Mouse (Mus musculus): ENCODE data around the gene Chuk. TPM values are rescaled to one million over a fixed set of nuclear protein-coding genes. Genes with fewer than 3 reads are reported as not detected.

The Chuk gene
- polyA plus RNA-seq, 1 experiment from 2014 or later = 19.2 TPM

GRCm38 (mm10) chr19:44033396-44033795, 73.9 kb downstream of the Chuk start:
- no peaks in the 10 kb centered on the region for H3K9me3 ChIP-seq (replicated peaks; ENCODE audit: control insufficient read depth, low read length)
- no peak overlapping the region for H3K27ac ChIP-seq (ENCODE audit: low read length)
- no peak overlapping the region for H3K4me2 ChIP-seq (ENCODE audit: low read depth, low read length)
- 73% methylated on average over 5 of the region's 5 CpGs for WGBS (ENCODE audit: insufficient replicate concordance)
- H3K4me1 ChIP-seq (ENCODE audit: control insufficient read depth, low read depth, low read length) = no peaks in the 10 kb centered on the region
- peaks cover 5% of the 10 kb centered on the region for H3K36me3 ChIP-seq (ENCODE audit: control insufficient read depth, insufficient read depth)
- H3K4me3 ChIP-seq (ENCODE audit: low read depth, low read length) = no peak overlapping the region
- no peak for ATAC-seq (ENCODE audit: low read depth)
- no peak overlapping the region for H3K9ac ChIP-seq (ENCODE audit: low read depth, low read length)
- no peaks in the 10 kb centered on the region for H3K27me3 ChIP-seq (ENCODE audit: control insufficient read depth, insufficient read depth, low read depth, low read length)

- H3K4me1 ChIP-seq (ENCODE audit: control insufficient read depth, low read depth, low read length) = no peaks in the 10 kb centered on the region
- H3K4me3 ChIP-seq (ENCODE audit: low read depth, low read length) = no peak overlapping the region
- no peak overlapping the region for H3K27ac ChIP-seq (ENCODE audit: low read length)
- H3K9ac ChIP-seq (ENCODE audit: low read depth, low read length) = no peak overlapping the region
- H3K9me3 ChIP-seq (replicated peaks; ENCODE audit: control insufficient read depth, low read length) = no peaks in the 10 kb centered on the region
- ATAC-seq (ENCODE audit: low read depth) = no peak
- no peaks in the 10 kb centered on the region for H3K27me3 ChIP-seq (ENCODE audit: control insufficient read depth, insufficient read depth, low read depth, low read length)
- 70% methylated on average over 11 of the region's 11 CpGs for WGBS (ENCODE audit: insufficient replicate concordance)
- H3K4me2 ChIP-seq (ENCODE audit: low read depth, low read length) = no peak overlapping the region
- H3K36me3 ChIP-seq (ENCODE audit: control insufficient read depth, insufficient read depth) = peaks cover 3% of the 10 kb centered on the region
Observed at GRCm38 (mm10) chr19:44032046-44032744, 75.1 kb downstream of the Chuk start.

- no peak overlapping the region for H3K27ac ChIP-seq (ENCODE audit: low read length)
- no peak for ATAC-seq (ENCODE audit: low read depth)
- WGBS (ENCODE audit: insufficient replicate concordance) = 63% methylated on average over 5 of the region's 5 CpGs
Observed at GRCm38 (mm10) chr19:44030024-44030423, 77.3 kb downstream of the Chuk start.

GRCm38 (mm10) chr19:44028972-44029371, 78.3 kb downstream of the Chuk start, which contains the start of gene Cyp2c23:
Gene Cyp2c23, minus strand, starts transcription at chr19:44029208.
- Histone ChIP-seq H3K4me1 (ENCODE audit: control insufficient read depth, low read depth, low read length) (no peaks in the 10 kb centered on the region), H3K36me3 (ENCODE audit: control insufficient read depth, insufficient read depth) (no peaks in the 10 kb centered on the region), H3K27me3 (ENCODE audit: control insufficient read depth, insufficient read depth, low read depth, low read length) (no peaks in the 10 kb centered on the region), H3K4me2 (ENCODE audit: low read depth, low read length) (0 out of 2 replicates have a peak within 1 kb of the TSS, but pooled peaks have one; percentile 17), H3K9ac (ENCODE audit: low read depth, low read length) (no peak within 1 kb of the TSS), H3K4me3 (ENCODE audit: low read depth, low read length) (no peak within 1 kb of the TSS), H3K27ac (ENCODE audit: low read length) (0 out of 2 replicates have a peak within 1 kb of the TSS, but pooled peaks have one; percentile 24), H3K9me3 (replicated peaks; ENCODE audit: control insufficient read depth, low read length) (no peaks in the 10 kb centered on the region)
- WGBS (ENCODE audit: insufficient replicate concordance) = 60% methylated on average over 8 of the region's 8 CpGs
- no peak for ATAC-seq (ENCODE audit: low read depth)

More at GRCm38 (mm10) chr19:44030024-44030423, 77.3 kb downstream of the Chuk start:
- Histone ChIP-seq H3K4me2 (ENCODE audit: low read depth, low read length) (no peak overlapping the region), H3K9me3 (replicated peaks; ENCODE audit: control insufficient read depth, low read length) (no peaks in the 10 kb centered on the region), H3K36me3 (ENCODE audit: control insufficient read depth, insufficient read depth) (no peaks in the 10 kb centered on the region), H3K4me1 (ENCODE audit: control insufficient read depth, low read depth, low read length) (no peaks in the 10 kb centered on the region), H3K9ac (ENCODE audit: low read depth, low read length) (no peak overlapping the region), H3K27me3 (ENCODE audit: control insufficient read depth, insufficient read depth, low read depth, low read length) (no peaks in the 10 kb centered on the region), H3K4me3 (ENCODE audit: low read depth, low read length) (no peak overlapping the region)

- Histone ChIP-seq H3K9me3 (replicated peaks; ENCODE audit: control insufficient read depth, low read length) (no peaks in the 10 kb centered on the region), H3K36me3 (ENCODE audit: control insufficient read depth, insufficient read depth) (no peaks in the 10 kb centered on the region), H3K4me1 (ENCODE audit: control insufficient read depth, low read depth, low read length) (no peaks in the 10 kb centered on the region), H3K27ac (ENCODE audit: low read length) (no peak overlapping the region), H3K4me3 (ENCODE audit: low read depth, low read length) (no peak overlapping the region), H3K9ac (ENCODE audit: low read depth, low read length) (no peak overlapping the region), H3K4me2 (ENCODE audit: low read depth, low read length) (no peak overlapping the region), H3K27me3 (ENCODE audit: control insufficient read depth, insufficient read depth, low read depth, low read length) (no peaks in the 10 kb centered on the region)
- ATAC-seq (ENCODE audit: low read depth) = no peak
- WGBS (ENCODE audit: insufficient replicate concordance) = 57% methylated on average over 8 of the region's 8 CpGs
Observed at GRCm38 (mm10) chr19:44026956-44027530, 80.2 kb downstream of the Chuk start.

- H3K9me3 ChIP-seq (replicated peaks; ENCODE audit: control insufficient read depth, low read length) = no peaks in the 10 kb centered on the region
- no peak overlapping the region for H3K27ac ChIP-seq (ENCODE audit: low read length)
- H3K4me2 ChIP-seq (ENCODE audit: low read depth, low read length) = no peak overlapping the region
- no peak overlapping the region for H3K4me3 ChIP-seq (ENCODE audit: low read depth, low read length)
- no peaks in the 10 kb centered on the region for H3K4me1 ChIP-seq (ENCODE audit: control insufficient read depth, low read depth, low read length)
- no peak overlapping the region for H3K9ac ChIP-seq (ENCODE audit: low read depth, low read length)
- H3K36me3 ChIP-seq (ENCODE audit: control insufficient read depth, insufficient read depth) = no peaks in the 10 kb centered on the region
- no peak for ATAC-seq (ENCODE audit: low read depth)
- no peaks in the 10 kb centered on the region for H3K27me3 ChIP-seq (ENCODE audit: control insufficient read depth, insufficient read depth, low read depth, low read length)
- WGBS (ENCODE audit: insufficient replicate concordance) = 63% methylated on average over 13 of the region's 13 CpGs
Observed at GRCm38 (mm10) chr19:44024921-44025585, 82.2 kb downstream of the Chuk start.

Other genes with a start within 250 kb of the Chuk start
- gene Dnmbp, start 167.3 kb downstream of the Chuk start, polyA plus RNA-seq (2015; fragmentation: Nextera tagmentation; extraction: Ambion mirVana) = 2.8 and 3.2 TPM in 2 replicates
- 97.2 and 112 TPM in 2 replicates for gene Cpn1, start 120.9 kb downstream of the Chuk start, polyA plus RNA-seq (2015; fragmentation: Nextera tagmentation; extraction: Ambion mirVana)
- 40.0 and 44.5 TPM in 2 replicates for gene Cyp2c23, start 78.3 kb downstream of the Chuk start, polyA plus RNA-seq (2015; fragmentation: Nextera tagmentation; extraction: Ambion mirVana)
- gene Erlin1, start 37.7 kb downstream of the Chuk start, polyA plus RNA-seq (2015; fragmentation: Nextera tagmentation; extraction: Ambion mirVana) = 19.2 and 20.2 TPM in 2 replicates
- 13.5 and 14.7 TPM in 2 replicates for gene Cwf19l1, start 28.4 kb upstream of the Chuk start, polyA plus RNA-seq (2015; fragmentation: Nextera tagmentation; extraction: Ambion mirVana)
- gene Bloc1s2, start 39.0 kb upstream of the Chuk start, polyA plus RNA-seq (2015; fragmentation: Nextera tagmentation; extraction: Ambion mirVana) = 27.0 and 30.0 TPM in 2 replicates
- not detected in 2 replicates for gene Pkd2l1, start 85.0 kb upstream of the Chuk start, polyA plus RNA-seq (2015; fragmentation: Nextera tagmentation; extraction: Ambion mirVana)
- gene Scd3, start 95.8 kb upstream of the Chuk start, polyA plus RNA-seq (2015; fragmentation: Nextera tagmentation; extraction: Ambion mirVana) = 0.04 TPM in 1 of 2 replicates, not detected in the other
- 131 and 147 TPM in 2 replicates for gene Scd2, start 186.2 kb upstream of the Chuk start, polyA plus RNA-seq (2015; fragmentation: Nextera tagmentation; extraction: Ambion mirVana)
- 0.04 and 0.07 TPM in 2 replicates for gene Scd4, start 225.6 kb upstream of the Chuk start, polyA plus RNA-seq (2015; fragmentation: Nextera tagmentation; extraction: Ambion mirVana)

Measured in liver, embryonic 16.5 days (tissue).